25 mouse cellular contexts compared by ENCODE assay signal in genomic region chr17:27625455-27626251, GRCm38 (mm10). TPM values are rescaled to one million over a fixed set of nuclear protein-coding genes. Genes with fewer than 3 reads are reported as not detected.
DNase-seq lines count a peak whose midpoint lies in the region; ATAC-seq and TF ChIP-seq lines count a peak whose summit lies in the region.
"Had no signal": no experiment of that assay in that cellular context is flagged by ENCODE, and none has a peak within 500 bp of the region (broad histone marks: within the 10 kb centered on the region; RNA-seq: fewer than 3 reads in every experiment).

No protein-coding gene starts in this region.

- intact Hi-C loops in heart, postnatal 14 days (cut with DNase I), result no loop called here

- no peak for TF ChIP-seq CTCF in kidney, adult 2 months (conservative IDR thresholded peaks at IDR 0.05; ENCODE audit: insufficient read depth, insufficient read length, low read depth, low read length)

- H3K36me3 ChIP-seq in kidney, adult 2 months (ENCODE audit: control insufficient read depth, insufficient read depth, low read length), result no peaks in the 10 kb centered on the region
- peaks cover 13% of the 10 kb centered on the region for H3K36me3 ChIP-seq in neural tube, embryonic 12.5 days
- H3K36me3 ChIP-seq in stomach, embryonic 16.5 days (ENCODE audit: control insufficient read depth, insufficient read depth, low read length), result peaks cover 2% of the 10 kb centered on the region

- H3K4me1 ChIP-seq in kidney, adult 2 months (ENCODE audit: control insufficient read depth, insufficient read depth, low read length), result peaks cover 17% of the 10 kb centered on the region
- peaks cover 20% of the 10 kb centered on the region for H3K4me1 ChIP-seq in neural tube, embryonic 12.5 days
- H3K4me1 ChIP-seq in stomach, embryonic 16.5 days (ENCODE audit: control insufficient read depth, insufficient read depth, low read length), result peaks cover 10% of the 10 kb centered on the region; the same call in 1 of the 2 replicates

- no peaks in the 10 kb centered on the region for H3K9me3 ChIP-seq in neural tube, embryonic 12.5 days
- no peaks in the 10 kb centered on the region for H3K9me3 ChIP-seq in stomach, embryonic 16.5 days (replicated peaks; ENCODE audit: control insufficient read depth, low read length)
- H3K9me3 ChIP-seq: heart, embryonic 10.5 days; limb, embryonic 13.5 days had no signal

- 76% methylated on average over 7 of the region's 7 CpGs for WGBS in kidney, adult 2 months
- WGBS in neural tube, embryonic 12.5 days, result 49% methylated on average over 7 of the region's 7 CpGs
- WGBS in stomach, embryonic 16.5 days, result 44% methylated on average over 7 of the region's 7 CpGs

- no peak overlapping the region for H3K4me3 ChIP-seq in kidney, adult 2 months (ENCODE audit: insufficient read depth, low read depth, low read length)
- H3K4me3 ChIP-seq in neural tube, embryonic 12.5 days, result no peak overlapping the region
- H3K4me3 ChIP-seq in stomach, embryonic 16.5 days (replicated peaks; ENCODE audit: low read length), result no peak overlapping the region
- H3K4me3 ChIP-seq: heart, embryonic 10.5 days; limb, embryonic 13.5 days had no signal

- H3K9ac ChIP-seq in neural tube, embryonic 12.5 days, result 0 out of 2 replicates have a peak overlapping the region, but pooled peaks have one; percentile 21
- 0 out of 2 replicates have a peak overlapping the region, but pooled peaks have one; percentile 22 for H3K9ac ChIP-seq in stomach, embryonic 16.5 days (ENCODE audit: low read length)
- H3K9ac ChIP-seq: limb, embryonic 13.5 days had no signal

- ATAC-seq in neural tube, embryonic 12.5 days (ENCODE audit: low FRiP score, low read depth), result no peak
- ATAC-seq in stomach, embryonic 16.5 days (ENCODE audit: insufficient read depth, low FRiP score), result no peak
- ATAC-seq in granulocyte monocyte progenitor cell, adult 5-6 weeks (replicated peaks; ENCODE audit: poor library complexity, severe bottlenecking), result no peak
- ATAC-seq: forebrain, embryonic 16.5 days had no signal

- H3K4me2 ChIP-seq in neural tube, embryonic 12.5 days (replicated peaks), result no peak overlapping the region
- H3K4me2 ChIP-seq in stomach, embryonic 16.5 days (ENCODE audit: low read depth, low read length), result no peak overlapping the region
- H3K4me2 ChIP-seq: limb, embryonic 13.5 days had no signal

- DNase-seq in kidney, adult 2 months, result peak; percentile 25
- no peak for DNase-seq in kidney, adult 11 months
- no peak for DNase-seq in neural tube, embryonic 10.5 days (ENCODE audit: extremely low spot score, low spot score)
- peak; percentile 87 for DNase-seq in ZHBTc4 (ENCODE audit: low read depth, low spot score)
- DNase-seq in heart, postnatal 14 days, result no peak
- DNase-seq: cerebellum, adult 9-10 months; lung, postnatal 10 days; thymus, adult 18-20 months had no signal

- H3K27ac ChIP-seq in kidney, adult 2 months (ENCODE audit: insufficient read depth, low read depth, low read length), result no peak overlapping the region
- no peak overlapping the region for H3K27ac ChIP-seq in neural tube, embryonic 12.5 days
- H3K27ac ChIP-seq in stomach, embryonic 16.5 days (ENCODE audit: low read length), result peak overlapping the region; percentile 40; the same call in 1 of the 2 replicates
- H3K27ac ChIP-seq: heart, embryonic 10.5 days; limb, embryonic 13.5 days had no signal

- TF ChIP-seq POLR2A in kidney, adult 2 months (IDR thresholded peaks at IDR 0.05; ENCODE audit: low read depth, low read length), result no peak

- H3K27me3 ChIP-seq in kidney, adult 2 months (replicated peaks; ENCODE audit: control insufficient read depth, insufficient read depth, low read length), result no peaks in the 10 kb centered on the region
- H3K27me3 ChIP-seq in neural tube, embryonic 12.5 days (replicated peaks), result no peaks in the 10 kb centered on the region
- H3K27me3 ChIP-seq in stomach, embryonic 16.5 days (ENCODE audit: control insufficient read depth, insufficient read depth, low read length), result no peaks in the 10 kb centered on the region
- H3K27me3 ChIP-seq: limb, embryonic 13.5 days had no signal

RNA-seq across cellular contexts. Expression of gene Nudt3, which starts 2.4 kb away (rescaled TPM):
- polyA plus RNA-seq in kidney, adult 2 months (2012; rRNA removed), result 61.4 and 69.9 TPM in 2 replicates
- polyA plus RNA-seq in neural tube, embryonic 12.5 days (2016; fragmentation: Nextera tagmentation; extraction: Ambion mirVana), result 213 and 227 TPM in 2 replicates
- polyA plus RNA-seq in stomach, embryonic 16.5 days (2015; fragmentation: Nextera tagmentation; extraction: Ambion mirVana), result 63.1 and 63.4 TPM in 2 replicates
- total RNA-seq in granulocyte monocyte progenitor cell, adult 5-6 weeks (2014; fragmentation: Nextera tagmentation), result 95.3 and 120 TPM in 2 replicates
- 173 and 194 TPM in 2 replicates for total RNA-seq in granulocyte monocyte progenitor cell, adult 5-6 weeks (2017)
- 100 to 1,000 TPM; 320 to 341 TPM for total RNA-seq in heart, postnatal 14 days (2021)

RNA-seq across cellular contexts. Expression of gene RPS10-NUDT3, which starts 9.4 kb away (rescaled TPM):
- not detected in 2 replicates for polyA plus RNA-seq in kidney, adult 2 months (2012; rRNA removed)
- polyA plus RNA-seq in neural tube, embryonic 12.5 days (2016; fragmentation: Nextera tagmentation; extraction: Ambion mirVana), result not detected in 2 replicates
- polyA plus RNA-seq in stomach, embryonic 16.5 days (2015; fragmentation: Nextera tagmentation; extraction: Ambion mirVana), result not detected in 2 replicates
- total RNA-seq in granulocyte monocyte progenitor cell, adult 5-6 weeks (2014; fragmentation: Nextera tagmentation), result not detected in 2 replicates
- total RNA-seq in granulocyte monocyte progenitor cell, adult 5-6 weeks (2017), result not detected in 2 replicates
- not detected for total RNA-seq in heart, postnatal 14 days (2021)
- total RNA-seq: adrenal gland, adult 18-20 months; common myeloid progenitor, adult 5-6 weeks; gastrocnemius, postnatal 4 days; left cerebral cortex, postnatal 14 days; megakaryocyte progenitor cell, adult 5-6 weeks had no signal
- polyA plus RNA-seq: embryonic facial prominence, embryonic 11.5 days; forebrain, embryonic 16.5 days; heart, embryonic 10.5 days; intestine, embryonic 14.5 days; kidney, embryonic 16.5 days; large intestine, adult 2 months; limb, embryonic 13.5 days; liver, embryonic 16.5 days; neural tube, embryonic 11.5 days had no signal

RNA-seq across cellular contexts. Expression of gene Rps10, which starts 10.8 kb away (rescaled TPM):
- 814 and 927 TPM in 2 replicates for polyA plus RNA-seq in kidney, adult 2 months (2012; rRNA removed)
- polyA plus RNA-seq in neural tube, embryonic 12.5 days (2016; fragmentation: Nextera tagmentation; extraction: Ambion mirVana), result 639 and 684 TPM in 2 replicates
- 734 and 881 TPM in 2 replicates for polyA plus RNA-seq in stomach, embryonic 16.5 days (2015; fragmentation: Nextera tagmentation; extraction: Ambion mirVana)
- total RNA-seq in granulocyte monocyte progenitor cell, adult 5-6 weeks (2014; fragmentation: Nextera tagmentation), result 2,240 and 2,398 TPM in 2 replicates
- 2,059 and 2,173 TPM in 2 replicates for total RNA-seq in granulocyte monocyte progenitor cell, adult 5-6 weeks (2017)
- 100 to 1,000 TPM; 542 to 580 TPM for total RNA-seq in heart, postnatal 14 days (2021)

RNA-seq across cellular contexts. Expression of gene Pacsin1, which starts 29.7 kb away (rescaled TPM):
- 0.58 and 1.3 TPM in 2 replicates for polyA plus RNA-seq in kidney, adult 2 months (2012; rRNA removed)
- polyA plus RNA-seq in neural tube, embryonic 12.5 days (2016; fragmentation: Nextera tagmentation; extraction: Ambion mirVana), result 11.6 and 13.4 TPM in 2 replicates
- polyA plus RNA-seq in stomach, embryonic 16.5 days (2015; fragmentation: Nextera tagmentation; extraction: Ambion mirVana), result 1.2 and 1.6 TPM in 2 replicates
- total RNA-seq in granulocyte monocyte progenitor cell, adult 5-6 weeks (2014; fragmentation: Nextera tagmentation), result not detected in 2 replicates
- 0.43 TPM in 1 of 2 replicates, not detected in the other for total RNA-seq in granulocyte monocyte progenitor cell, adult 5-6 weeks (2017)
- total RNA-seq in heart, postnatal 14 days (2021), result under 1 TPM; 0.27 to 0.48 TPM
- total RNA-seq: common myeloid progenitor, adult 5-6 weeks; megakaryocyte progenitor cell, adult 5-6 weeks had no signal

Comparison
In these comparisons a context has a peak if more than half of its experiments do, and no peak if none do; other contexts are left out.
1. DNase-seq: peak in kidney, adult 2 months (single experiment) and ZHBTc4 (single experiment); none in kidney, adult 11 months (single experiment), neural tube, embryonic 10.5 days (single experiment) and heart, postnatal 14 days (0 of 2).